Mouse (Mus musculus) ZHBTc4 (cell line): ENCODE data around the gene Cacng8.

Experiments used
- DNase-seq: peaks from one replicate; pipeline ENCODE4 v3.0.0-alpha.2; 2011; ENCODE audit warnings: low read depth, low spot score

Gene Cacng8

DNA sequence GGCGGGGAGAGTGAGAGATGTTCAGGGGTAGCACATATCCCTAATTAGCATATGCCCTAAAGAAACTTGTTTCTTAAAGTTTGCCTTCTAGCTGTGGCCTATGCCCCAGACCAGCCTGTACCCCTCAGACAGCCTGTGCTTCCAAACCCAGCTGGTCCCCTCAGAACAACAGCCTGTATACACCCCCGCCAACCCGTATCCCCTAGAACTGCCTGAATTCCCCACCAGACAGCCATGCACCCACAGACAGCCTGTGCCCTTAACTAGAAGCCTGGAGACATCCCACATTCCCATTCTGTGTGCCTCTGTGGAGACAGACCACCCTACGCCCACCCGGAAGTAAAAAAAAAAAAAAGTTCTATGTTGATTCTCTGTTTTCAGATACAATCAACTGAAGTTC is 34.7 kb downstream of the Cacng8 start:
- DNase-seq: no peak

DNA sequence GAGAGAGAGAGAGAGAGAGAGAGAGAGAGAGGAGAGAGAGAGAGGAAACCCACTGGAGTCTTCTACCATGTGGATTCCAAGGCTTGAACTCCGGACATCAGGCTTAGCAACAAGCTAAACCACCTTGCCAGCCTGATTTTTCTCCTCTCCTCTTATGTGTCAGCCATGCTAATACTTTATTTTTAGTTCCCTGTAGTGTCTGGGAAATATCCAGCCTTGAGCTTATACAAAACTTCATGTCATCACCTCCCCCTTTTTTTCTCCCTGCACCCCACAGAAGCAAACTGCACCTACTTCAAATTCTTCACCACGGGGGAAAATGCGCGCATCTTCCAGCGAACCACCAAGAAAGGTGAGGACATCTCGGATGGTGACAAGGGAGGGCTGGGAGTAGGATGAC is 39.7 kb downstream of the Cacng8 start:
- DNase-seq: no peak

DNA sequence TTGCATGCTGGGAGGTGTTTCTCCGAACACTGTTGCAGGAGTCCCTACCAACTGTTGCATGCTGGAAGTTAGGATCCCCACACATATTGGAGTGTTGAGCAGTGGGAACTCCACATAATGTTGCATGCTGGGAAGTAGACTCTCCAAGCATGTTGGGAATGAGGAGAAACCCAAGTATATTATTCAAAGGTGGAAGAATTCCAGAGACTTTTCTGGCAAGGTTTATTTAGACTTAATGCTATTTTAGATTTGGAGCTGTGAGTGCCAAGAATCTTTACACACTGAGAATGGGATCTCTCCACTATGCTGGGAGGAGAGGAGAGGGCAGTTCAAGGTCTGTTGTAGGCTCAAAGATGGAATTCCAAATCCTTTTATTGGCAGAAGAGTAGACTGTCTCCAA is 41.6 kb downstream of the Cacng8 start:
- DNase-seq: no peak

DNA sequence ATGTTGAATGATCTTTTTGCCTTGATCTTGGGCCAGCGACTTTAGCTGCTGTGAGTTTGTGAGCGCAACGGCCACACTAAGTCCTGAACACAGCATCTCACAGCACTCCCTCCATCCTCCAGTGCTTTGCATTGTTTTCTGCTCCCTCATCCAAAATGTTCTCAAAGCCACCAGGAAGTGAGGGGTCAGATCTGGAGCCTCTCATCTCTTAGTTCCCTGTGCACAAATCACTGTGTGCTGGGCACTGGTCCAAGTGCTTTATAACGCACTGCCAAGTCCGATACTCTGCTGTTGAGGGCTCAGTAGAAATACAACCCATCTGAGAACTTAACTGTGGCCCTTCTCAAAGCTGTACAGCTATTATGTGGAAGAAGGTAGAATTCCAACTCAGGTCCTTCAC is 47.5 kb downstream of the Cacng8 start:
- DNase-seq: no peak

DNA sequence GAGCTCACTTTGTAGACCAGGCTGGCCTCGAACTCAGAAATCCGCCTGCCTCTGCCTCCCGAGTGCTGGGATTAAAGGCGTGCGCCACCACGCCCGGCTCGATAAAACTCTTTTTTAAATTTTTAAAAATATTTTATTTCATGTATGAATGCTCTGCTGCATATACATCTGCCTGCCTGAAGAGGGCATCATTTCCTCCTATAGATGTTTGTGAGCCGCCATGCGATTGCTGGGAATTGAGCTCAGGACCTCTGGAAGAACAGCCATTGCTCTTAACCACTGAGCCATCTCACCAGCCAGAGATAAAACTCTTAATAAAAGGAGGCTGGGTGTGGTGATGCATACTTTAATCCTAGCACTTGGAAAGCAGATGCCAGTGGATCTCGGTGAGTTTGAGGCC is 49.5 kb downstream of the Cacng8 start:
- peak; percentile 53 for DNase-seq

DNA sequence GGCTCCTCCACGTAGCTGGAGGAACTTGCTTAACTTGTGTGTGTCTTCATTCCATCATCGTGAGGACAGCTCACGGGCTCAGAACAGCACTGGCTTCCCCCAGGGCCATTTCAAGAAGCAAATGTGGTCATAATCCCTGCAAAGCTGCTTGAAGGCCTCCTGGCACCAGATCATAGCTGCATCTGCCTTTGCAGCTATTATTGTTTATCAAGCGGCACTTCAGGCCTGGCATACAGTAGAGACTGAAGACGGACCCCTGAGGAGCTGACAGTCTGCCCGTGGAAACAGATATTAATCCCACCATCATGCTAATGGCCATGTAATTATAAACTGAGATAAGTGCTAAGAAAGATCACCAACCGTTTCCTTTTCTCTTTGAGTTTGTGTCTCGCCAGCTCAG is 50.0 kb downstream of the Cacng8 start:
- DNase-seq: no peak

DNA sequence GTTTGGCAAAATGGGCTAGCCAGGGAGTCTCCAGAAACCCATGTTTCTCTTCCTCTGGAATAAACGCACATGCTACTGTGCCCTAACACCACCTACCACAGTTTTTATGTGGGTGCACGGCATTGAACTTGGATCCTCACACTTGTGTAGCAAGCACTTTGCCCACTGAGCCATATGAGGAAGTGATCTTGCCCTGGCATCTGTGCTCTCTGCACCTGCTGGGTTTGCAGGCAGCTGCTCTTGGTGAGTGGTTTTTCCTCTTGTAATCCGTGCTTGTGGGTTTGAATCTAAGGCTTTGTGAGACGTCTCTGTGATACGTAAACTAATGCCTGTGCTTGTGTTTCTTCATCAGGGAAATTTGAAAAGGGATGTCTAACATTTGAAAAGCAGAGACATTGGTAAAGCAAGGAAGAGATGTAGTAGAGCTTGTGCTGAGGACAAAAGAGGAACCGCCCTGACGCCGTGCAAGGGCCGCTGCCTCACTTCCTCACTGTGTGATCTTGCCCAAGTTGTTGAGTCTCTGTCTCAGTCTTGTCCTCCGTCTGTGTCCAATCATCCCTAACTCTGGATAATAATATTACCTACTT is 52.1 kb downstream of the Cacng8 start:
- no peak for DNase-seq

DNA sequence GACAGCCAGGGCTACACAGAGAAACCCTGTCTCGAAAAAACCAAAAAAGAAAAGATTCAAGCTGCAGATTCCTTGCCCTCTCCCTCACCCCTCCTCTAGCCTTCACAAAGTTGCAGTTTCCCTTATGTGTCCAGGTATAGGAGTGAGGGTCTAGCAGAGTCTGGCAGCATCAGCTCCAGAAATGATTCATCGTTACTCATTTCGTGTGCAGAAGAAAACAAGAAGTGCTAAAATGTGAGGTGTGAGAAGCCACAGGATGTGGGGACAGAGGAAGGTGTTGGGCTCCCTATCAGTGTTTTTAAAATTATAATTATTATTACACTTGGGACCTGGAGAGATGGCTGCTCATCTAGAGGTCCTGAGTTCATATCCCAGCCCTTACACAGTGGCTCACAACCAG is 54.2 kb downstream of the Cacng8 start:
- no peak for DNase-seq

DNA sequence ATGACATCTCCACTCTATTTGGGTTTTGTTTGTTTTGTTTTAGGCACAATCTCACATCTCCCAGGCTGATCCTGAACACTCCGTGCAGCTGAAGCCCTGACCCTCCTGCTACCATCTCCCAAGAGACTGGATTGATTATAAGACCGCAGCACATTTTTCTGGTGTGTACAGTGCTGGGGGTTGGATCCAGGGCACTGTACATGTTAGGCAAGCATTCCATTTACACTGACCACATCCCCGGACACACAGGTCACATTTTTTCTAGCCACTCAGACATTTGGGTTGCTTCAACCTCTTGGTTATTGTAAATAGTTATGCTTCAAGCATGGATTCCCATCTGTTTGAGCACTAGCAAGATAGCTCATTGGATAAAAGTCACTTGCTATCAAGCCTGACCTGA is 56.1 kb downstream of the Cacng8 start:
- DNase-seq: no peak

DNA sequence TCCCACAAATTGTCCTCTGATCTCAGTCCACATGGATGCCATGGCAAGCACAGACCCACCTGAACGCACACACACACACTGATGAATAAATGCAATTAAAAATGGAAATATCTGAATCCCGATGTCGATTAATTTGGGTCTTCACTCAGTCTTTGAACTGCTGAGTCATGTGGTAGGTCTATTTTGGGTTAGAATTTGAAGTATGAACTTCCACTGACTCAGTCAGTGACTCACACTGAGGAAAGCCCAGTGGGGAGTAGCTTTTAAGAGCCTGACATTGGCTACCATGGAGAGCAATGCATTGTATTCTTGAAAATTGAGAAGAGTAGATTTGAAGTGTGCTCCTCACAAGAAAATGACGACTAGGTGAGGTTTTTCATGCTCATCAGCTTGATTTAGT is 56.5 kb downstream of the Cacng8 start:
- no peak for DNase-seq

DNA sequence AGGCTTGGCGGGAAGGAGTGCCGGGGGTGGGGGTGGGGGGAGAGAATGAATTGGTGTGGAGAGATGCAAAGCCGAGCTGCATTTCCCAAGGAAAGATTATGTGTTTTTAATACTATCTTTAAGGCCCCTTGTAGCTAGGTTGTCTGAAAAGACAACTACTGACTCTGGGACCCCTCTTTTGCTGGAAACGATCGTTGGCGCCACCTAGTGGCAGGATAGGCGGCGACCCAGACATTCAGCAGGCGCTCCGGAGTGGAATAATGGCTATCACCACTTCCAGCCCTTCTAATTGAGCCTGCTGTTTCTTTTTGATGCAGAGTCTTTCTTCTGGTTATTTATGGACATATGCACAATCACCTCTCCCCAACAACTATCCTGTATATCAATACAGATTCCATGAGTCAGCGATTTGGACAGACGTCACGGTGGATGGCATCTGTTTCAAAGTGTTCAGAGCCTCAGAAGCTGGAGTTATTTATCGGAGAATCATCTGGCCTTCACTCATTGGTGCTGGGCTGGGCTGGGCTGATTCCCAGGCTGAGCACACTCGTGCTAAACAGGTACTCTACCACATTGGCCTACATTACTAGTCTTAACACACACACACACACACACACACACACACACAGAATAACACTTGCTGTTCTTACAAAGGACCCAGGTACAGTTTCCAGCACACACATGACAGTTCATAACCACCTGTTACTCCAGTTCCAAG is 58.4 kb downstream of the Cacng8 start:
- peak; percentile 83 for DNase-seq

DNA sequence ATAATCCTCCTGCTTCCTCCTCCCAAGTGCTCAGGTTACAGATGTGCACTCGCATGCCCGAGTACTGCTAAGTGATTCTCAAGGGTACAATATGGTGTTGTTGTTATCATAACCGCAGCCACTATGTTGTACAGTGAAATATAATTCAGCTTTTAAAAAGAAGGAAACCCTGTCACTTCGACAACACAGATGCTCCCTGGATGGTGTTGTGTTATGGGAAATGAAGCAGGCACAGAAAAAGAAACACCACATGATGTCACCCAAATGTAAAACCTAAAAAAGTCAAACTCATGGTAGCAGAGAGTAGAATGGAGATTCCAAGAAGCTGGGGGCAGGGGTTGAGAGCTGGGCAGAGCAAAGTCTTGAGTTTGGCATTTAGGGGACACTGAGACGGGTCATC is 60.2 kb downstream of the Cacng8 start:
- DNase-seq: no peak

DNA sequence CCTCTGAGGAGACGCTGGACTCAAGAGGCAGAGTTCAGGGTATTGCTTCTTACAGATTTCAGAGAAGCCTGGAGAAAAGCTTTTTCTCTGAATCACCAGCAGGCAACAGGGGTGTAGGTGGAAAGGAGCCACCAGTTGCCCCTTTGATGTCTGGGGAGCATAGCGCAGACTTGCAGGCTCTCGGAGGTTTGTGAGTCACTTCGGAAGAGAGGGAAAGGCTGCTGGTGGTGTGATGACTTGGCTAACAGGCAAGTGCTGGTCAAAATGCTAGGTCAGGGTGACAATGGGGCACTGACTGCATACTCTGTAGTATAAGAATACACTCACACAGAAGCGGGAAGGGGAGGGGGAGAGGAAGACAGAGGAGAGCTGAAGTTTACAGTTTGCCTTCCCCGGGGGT is 60.7 kb downstream of the Cacng8 start:
- DNase-seq: no peak

DNA sequence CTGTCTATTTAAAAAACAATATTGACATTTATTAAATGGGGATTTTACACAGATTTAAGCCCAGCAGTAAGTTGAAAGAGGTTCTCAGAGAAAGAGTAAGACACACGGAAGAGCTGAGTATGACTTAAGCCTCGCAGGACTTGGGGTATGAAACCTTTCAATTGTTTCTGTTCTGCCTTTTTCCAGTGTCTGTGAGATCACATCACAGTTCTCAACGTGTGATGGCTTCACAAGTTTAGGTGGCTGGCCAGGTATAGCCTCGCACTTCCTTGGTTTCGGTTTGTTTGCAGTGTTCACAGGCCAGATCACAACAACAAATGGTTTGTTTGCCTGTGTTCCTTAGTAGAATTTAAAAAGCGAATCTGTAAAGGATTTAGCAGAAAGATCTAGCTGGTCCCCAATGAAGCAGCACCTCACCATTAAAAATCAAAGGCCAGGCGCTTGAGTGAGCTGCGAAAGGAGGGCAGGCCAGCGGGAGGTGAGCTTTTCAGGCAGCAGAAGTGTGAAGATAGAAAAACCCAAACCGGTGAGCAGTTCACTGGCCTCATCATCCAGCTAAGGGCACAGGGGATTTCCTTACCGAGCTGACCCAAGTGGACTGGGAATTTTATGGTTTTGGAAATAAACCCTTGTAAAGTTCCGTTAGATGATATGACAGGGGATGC is 62.5 kb downstream of the Cacng8 start:
- DNase-seq: no peak

DNA sequence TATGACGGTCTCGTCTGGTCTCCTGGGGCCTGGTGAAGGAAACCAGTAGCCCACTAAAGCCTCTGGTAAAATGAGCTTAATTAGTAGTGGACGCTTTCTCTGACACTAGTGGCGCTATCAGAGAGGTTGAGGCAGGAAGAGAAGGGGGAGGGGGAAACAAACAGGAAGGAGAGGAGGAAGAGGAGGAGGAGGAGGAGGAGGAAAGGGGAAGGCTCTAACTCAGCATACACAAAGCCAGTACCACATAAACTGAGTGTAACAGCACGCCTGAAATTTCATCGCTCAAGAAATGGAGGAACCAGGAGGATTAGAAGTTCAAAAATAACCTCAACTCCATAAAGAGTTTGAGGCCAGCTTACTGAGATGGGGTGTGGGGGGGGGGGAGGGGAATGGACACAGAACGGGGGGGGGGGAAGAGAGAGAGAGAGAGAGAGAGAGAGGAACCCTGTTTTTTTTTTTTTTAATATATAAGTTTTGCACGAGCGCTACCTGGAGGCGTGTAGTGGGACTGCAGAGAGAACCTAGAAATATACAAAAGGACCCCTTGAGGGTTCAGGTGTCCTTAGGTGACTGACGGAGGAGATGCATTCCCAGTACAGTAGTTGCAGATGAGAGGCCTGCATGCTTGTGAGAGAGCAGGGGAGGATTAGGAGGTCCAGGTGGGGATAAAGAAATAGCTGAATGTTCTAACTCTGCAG is 63.2 kb downstream of the Cacng8 start:
- DNase-seq: peak; percentile 44

DNA sequence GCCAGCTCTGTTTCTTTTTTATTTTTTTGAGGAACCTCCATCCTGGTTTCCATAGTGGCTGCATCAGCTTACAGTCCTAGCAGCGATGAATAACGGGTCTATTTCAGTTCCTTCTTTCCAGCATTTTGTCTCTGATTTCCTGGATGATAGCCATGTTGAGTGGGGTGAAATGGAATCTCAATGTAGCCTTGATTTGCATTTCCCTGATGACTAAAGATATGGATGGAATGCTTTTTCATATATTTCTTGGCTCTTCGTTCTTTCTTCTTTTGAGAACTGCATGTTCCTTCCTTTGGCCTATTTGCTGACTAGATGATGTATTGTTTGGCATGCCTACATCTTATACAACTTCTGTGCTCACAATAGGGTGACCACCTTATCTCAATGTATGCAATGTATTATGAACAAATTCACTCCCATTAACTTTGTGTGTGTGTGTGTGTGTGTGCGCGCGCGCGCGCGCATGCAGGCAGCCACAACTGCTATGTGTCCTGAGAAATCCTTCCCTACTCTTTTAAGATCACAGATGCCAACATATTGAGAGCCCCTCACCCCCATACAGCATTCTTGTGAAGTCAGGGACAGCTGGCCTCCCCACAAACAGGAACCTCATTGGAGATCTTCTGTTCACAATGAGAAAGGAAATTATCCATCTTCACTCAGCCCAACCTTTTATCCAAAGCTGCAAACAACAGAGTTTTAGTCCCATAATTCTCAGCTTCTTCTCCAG is 66.8 kb downstream of the Cacng8 start:
- DNase-seq: no peak

DNA sequence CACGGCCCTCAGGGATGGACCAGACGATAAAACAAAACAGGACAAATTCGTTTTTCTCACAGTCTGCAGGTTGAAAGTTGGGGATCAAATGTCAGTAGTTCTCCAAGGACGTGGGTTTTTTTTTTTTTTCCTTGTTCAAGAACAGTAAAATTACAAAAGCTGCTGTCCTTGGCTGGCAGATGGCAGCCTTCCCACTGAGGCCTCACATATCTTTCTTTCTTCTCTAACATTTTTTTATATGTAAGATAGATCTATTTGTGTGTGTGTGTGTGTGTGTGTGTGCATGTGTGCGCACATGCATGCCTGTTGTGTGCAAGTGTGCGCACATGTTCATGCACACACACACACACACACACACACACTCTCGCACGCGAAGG is 67.3 kb downstream of the Cacng8 start:
- no peak for DNase-seq

DNA sequence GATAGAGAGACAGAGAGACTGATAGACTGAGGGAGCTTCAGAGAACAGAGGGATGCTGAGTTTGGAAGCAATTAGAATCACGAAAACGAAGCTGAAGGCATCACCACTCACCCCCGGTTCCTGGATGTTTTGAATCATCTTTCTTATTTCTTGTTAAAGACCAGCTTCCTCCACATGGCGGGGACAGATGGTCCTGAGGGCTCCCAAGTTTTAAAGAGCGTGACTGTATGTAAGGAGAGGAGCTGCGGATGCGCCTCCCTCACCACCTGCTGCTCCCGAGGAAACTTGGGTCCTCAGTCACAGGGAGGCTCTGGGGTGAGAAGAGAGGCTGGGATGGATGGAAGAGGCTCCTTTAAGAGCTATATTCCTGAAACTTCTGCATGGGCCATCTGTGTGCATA is 69.8 kb downstream of the Cacng8 start:
- DNase-seq: no peak

DNA sequence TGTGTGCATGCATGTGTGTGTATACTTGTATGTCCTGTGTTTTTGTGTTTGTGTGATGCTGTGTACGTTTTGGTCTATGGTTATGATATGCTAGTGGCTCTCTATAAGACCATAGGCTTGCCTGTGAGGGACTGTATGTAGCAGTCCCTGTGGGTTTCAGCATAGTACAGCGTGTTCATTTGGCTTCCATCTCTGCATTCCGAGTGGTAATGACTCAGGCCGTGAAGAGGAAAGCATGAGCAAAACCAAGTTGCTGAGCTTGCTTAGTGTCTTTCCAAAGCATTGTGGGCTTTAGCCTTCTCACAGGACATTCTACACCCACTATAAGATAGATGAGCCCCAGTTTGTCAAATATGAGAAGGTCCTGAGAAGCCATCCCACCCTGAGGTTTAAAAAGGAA is 72.8 kb downstream of the Cacng8 start:
- no peak for DNase-seq
